Mouse (Mus musculus): ENCODE measurements at regions not wholly inside any gene's neighbourhood (a gene's known extent, or its start where the extent isn't known, plus 50 kb on each side); places are given as distances from the start of the nearest gene placed in this dataset.

DNA sequence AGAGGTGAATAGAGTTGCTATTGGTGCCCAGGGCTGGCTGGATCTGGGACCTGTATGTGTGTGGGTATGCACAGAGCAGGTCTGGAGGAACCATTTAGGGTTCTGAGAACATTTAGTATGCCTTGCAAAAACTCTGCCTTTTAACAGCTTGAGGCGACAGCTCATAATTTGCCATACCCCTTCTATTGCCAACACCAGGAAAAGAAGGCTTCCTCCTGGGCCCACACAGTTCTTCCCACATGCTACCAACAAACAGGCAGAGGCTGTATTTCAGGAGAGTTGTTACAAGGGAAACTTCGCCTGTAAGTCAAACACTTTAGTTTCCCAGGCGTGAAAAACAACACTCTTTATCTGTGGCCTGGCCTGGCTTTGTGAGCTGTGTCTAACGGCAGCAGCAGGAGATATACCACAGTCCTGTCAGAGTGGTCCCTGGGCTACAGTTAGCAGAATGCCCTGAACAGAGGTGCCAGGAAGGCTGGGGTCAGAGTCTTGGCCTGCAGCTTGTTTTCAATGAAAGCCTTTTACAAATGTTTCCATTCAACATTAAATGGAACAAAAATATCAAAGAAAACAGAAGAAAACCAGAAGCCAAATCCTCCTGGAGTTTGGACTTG is 225.4 kb downstream of the Dhx35 start:
- no peak for DNase-seq (ENCODE audit: low read depth)

DNA sequence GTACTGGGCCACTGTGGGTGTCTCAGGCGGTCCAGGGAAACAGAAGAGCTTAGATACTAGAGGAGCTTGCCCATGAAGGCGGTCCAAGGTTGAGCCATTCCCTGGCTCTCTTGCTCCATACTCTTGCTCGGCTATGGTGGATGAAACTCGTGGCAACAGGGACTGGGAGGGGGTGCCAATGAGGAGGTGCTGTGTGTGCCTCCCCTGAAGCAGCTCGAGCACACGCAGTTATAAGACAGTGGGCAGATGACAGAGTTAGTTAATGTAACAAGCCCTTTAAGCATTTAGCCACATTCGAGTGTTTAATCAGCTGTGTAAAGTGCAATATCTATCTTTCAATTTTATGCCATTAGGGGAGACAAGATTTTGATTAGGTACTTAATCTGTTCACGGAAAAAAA is 237.5 kb downstream of the Dhx35 start:
- DNase-seq (ENCODE audit: low read depth), result no peak

DNA sequence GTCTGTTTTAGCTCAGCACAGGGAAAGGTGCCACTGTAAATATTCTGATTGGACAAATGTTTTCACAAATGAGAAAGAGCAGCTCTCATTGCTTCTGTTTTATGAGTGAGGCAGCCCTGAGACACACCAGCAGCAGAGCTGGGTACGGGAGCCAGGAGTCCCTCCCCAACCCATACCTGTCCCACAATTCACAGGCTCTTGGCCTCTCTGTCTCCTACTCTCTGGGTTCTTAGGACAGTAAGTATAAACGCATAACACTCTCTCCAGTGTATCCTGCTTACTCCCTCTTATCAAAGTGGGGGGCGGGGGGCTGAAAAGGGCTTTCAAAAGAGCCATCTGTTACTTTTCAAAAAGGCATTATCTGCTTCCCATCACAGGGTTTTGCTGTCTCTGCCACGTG is 245.3 kb downstream of the Dhx35 start:
- no peak for DNase-seq (ENCODE audit: low read depth)

DNA sequence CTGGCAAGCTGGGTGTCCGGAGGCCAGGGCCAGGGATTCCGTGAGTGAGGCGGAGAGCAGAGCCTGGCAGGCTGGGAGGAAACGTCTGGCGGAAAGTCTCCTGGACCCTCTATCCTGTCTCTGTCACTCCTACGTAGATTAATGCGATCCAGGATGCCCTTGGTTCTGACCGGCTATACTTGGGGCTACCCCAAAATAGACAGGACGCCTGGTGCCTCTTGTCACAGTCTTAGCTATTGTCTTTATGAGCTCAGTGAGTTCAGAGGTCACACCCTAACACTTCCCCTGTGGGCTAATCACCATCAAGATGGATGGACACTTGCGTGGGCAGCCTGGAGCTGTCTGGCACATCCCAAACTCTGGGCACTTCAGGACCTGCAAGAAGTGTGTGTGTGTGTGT is 258.9 kb downstream of the Dhx35 start:
- DNase-seq (ENCODE audit: low read depth), result no peak

DNA sequence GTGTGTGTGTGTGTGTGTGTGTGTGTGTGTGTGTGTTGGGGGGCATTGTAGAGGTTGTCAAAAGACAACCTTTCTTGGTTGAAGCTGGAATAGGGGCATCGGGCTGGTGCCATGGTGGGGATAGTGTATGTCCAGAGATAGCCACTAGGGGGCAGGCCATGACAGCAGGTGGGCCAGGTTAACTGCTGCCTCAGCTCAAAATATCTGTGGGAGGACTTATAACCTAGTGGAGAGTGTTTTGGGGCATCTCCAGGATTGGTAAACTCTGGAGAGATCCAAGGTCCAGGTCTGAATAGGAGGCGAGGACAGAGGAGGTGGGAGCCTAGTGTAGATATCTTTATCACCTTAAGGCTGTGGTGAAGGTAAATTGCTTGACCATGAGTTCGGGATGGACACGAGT is 259.3 kb downstream of the Dhx35 start:
- peak; percentile 1 for DNase-seq (ENCODE audit: low read depth)

DNA sequence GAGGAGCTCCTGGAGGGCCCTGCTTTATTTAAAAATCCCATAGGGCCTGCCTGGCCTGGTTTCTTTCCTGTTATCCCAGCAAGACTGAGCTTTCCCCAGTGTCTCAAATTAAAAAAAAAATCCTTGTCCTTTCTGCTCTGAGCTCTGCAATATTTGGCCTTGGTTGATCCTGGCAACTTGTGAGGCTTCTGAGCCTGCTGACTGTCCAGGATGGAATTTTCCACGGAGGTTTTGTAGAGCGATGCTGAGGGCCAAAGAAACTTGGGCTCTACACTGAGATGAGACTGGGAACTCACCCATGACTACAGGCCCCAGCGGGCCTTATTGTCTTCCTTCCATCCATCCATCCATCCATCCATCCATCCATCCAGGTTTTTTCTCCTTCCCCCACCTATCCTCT is 259.8 kb downstream of the Dhx35 start:
- DNase-seq (ENCODE audit: low read depth), result no peak

DNA sequence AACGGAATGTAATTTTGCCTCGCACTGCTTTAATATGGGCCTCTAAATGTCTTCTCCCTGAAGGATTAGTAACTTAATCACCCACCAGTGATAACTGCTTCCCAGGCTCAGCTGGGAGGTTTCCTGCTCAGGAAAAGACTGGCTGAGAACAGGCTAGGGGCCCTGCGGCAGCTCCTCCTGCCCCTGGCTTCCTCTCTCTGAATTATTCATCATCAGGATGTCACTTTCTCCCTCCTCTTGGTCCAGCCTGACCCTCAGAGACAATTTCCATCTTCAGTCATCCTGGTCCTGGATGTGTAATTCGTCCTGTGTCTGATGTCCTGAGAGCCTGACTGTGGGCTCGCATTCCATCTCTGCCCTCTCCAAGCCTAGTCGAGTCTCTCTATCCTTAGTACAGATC is 261.2 kb downstream of the Dhx35 start:
- no peak for DNase-seq (ENCODE audit: low read depth)

DNA sequence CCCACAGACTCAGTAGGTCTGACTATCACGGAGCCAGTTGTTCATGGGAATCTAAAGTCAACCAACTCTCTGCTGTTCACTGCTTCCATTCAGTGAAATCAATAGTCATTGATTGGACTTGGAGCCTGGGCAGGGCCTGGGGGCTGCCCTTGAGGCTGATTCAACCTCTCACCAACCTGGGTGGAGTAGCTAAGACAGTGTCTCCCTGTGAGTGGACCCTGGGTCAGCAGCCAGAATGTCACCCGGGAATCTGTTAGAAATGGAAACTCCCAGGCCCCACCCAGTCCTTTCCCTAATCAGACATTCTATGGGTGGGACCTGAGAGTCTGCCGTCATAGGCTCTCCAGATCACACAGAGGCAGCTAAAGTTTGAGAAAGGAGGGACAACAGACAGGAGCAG is 262.4 kb downstream of the Dhx35 start:
- DNase-seq (ENCODE audit: low read depth), result no peak

DNA sequence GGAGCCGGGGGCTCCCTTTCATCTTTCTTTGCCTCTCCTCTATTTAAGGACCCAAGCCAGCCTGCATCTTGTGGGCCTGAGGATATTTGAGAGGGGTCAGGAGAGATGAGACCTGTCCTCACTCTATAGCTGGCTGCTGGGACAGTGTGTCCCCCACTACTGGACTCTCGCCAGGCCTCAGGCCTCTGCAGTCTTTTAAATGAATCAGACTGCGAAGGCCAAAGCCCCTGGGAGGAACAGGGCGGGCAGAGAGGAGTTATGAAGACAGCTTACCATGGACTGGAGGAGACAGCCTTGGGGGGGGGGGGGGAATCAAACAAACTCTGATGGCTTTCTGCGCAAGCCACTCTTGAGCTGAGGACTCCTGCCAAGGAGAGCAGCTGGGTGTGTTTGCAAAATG is 262.9 kb downstream of the Dhx35 start:
- no peak for DNase-seq (ENCODE audit: low read depth)

DNA sequence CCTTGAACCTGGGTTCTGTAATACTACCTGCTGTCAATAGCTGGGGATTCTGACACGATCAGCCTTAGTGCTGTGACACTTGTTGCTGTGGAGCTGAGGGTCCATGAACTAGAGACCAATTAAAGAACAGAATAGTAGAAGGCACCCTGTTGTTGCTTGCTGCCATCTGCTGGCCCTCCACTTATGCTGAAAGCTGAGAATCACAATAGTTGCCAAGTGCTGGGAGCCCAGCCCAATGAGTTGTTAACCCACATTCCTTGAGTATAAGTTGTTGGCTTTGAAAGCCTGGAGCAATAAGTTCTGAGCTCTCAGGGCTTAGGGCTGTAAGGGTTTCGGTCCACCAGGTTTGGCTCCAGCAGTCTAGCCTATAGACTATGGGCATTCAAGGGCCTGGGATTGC is 267.7 kb downstream of the Dhx35 start:
- no peak for DNase-seq (ENCODE audit: low read depth)

DNA sequence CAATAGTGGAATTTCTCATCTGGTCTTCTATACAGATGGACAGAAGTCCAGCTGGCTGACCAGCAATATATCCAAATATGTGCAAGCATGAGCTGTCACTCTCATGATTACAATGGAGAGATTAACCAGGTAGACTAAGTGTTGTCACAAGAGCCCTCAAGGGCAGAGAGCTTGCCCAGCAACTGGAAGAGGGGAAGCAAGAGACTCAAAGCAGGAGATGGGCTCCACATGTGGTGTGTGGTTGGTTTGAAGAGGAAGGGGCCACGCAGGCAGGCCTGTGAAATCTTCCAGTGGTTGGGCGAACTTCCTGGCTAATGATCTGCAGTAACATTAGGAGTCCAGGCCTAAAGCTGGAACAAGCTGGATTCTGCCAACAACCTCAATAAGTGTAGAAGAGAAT is 268.1 kb downstream of the Dhx35 start:
- DNase-seq (ENCODE audit: low read depth), result no peak

DNA sequence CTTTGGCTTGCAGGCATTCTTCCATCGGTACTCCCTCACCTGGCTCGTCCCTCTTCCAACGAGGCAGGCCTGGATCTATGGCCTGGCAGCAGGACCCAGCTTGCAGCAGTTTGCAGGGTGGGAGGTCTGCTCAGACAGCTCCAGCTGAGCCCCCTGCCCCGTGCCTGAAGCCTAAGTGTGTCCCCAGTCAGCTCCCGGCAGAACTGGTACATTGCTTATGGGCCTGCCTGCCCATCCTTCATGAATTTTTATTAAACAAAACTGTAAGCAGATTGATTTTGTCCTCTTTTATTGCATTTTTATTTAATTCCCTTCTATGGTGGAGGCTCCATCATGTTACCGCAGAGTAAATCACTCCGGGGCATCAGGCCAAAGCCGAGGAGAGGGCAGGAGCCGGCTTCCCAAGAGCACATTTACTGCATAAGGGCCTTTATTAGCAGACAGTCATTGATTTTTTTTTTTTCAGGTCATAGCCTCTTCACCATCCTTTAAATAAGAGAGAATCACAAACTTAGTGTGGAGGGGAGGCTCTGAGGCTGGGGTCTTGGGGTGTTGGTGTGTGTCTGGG is 269.9 kb downstream of the Dhx35 start:
- DNase-seq (ENCODE audit: low read depth), result no peak

DNA sequence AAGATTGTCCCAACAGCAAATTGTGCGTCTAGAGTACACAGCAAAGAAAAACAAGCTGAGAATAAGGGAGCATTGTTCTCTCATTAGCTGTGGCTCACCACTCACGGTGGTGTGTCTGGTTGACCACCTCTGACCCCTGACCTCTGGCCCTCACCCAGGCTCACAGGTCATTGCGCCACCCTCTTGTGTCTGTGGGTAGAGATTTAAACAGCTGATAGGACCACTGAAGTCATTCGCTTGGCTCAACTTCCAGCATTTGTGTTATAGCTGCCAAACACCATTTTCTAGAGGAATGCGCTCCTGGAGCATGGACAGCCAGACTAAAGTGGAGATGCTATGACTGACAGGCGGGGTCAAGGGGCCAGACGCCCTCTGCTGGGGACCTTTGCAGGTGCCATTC is 272.9 kb downstream of the Dhx35 start:
- DNase-seq (ENCODE audit: low read depth), result no peak

DNA sequence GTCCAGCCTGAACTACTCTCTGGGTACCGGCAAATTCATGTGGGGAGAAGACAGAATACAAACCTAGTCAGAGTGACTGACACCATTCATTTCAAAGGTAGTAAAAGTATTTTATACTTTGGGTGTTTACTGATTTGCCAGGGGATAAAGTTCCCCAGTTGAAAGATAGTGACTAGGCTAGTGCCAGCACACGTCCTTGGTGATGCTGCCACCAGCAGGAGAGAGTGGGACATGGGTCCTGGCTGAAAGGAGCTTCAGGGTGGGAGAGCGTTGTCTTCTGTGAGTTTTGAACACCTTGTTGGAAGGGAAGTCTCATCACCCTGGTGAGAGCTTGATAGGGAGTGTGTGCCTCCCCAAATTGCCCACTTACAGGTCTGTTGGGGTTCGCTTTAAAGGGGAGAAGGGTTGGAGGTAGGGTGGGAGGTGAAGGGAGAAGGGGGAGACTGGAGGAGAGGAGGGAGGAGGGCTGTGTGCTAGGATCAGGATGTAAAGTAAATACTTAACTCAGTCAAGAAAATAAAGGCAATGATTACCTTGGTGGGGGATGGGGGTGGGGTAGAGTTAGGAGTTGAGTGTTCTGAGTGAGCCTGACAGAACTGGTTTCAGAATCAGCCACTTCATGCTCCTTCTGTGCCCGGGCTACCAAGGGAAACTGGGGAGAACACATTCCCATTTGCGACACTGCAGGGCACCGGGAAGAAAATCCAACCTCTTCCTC is 273.9 kb downstream of the Dhx35 start:
- no peak for DNase-seq (ENCODE audit: low read depth)

DNA sequence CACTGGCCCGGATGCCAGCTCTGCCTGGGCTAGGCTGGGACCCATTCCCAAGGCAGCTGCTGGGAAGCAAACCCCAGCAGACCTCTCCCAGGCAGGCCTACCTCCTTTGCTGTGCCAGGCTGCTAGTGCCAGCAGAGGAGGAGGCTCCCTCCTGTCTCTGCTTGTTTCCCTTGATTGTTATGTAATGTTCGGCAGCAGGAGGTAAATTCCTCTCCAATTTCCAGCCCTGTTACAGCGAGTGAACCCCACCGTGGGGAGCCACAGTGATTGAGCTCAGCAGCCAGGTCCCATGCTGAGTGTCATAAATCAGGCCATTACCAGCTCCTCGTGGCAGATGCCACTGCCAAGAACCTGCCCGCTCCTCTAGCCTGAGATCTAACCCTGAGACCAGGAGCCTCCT is 274.6 kb downstream of the Dhx35 start:
- DNase-seq (ENCODE audit: low read depth), result no peak

DNA sequence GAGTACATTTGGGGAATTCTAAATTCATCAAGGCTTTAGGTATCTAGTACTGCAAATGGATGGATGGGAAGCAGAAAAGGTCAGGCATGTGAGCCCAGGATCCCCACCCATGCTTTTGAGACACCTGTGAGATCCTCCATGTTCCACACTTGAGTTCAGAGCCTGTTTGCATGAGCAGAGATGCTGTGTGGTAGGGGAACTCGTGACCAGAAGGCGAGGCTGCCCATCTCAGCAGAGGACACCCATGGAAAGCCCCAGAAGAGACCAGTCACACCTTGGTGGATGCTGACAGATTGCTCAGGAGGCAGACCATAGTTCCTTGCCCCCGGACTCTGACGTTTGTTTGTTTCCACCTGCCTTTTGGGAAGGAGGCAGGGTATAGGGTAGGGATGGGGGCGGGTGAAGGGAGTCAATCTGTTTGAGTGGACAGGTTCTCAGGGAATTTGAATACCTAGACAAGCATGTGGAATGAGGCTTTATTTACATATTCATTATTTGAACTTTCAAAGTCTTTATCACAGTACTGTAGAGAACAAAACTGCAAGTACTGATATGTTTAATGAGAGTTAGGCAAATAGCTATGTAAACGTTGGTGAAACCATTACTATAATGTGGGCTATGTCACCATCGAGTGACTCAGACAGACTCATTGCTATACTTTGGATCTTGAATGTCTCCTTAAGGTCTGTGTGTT is 278.5 kb downstream of the Dhx35 start:
- no peak for DNase-seq (ENCODE audit: low read depth)

DNA sequence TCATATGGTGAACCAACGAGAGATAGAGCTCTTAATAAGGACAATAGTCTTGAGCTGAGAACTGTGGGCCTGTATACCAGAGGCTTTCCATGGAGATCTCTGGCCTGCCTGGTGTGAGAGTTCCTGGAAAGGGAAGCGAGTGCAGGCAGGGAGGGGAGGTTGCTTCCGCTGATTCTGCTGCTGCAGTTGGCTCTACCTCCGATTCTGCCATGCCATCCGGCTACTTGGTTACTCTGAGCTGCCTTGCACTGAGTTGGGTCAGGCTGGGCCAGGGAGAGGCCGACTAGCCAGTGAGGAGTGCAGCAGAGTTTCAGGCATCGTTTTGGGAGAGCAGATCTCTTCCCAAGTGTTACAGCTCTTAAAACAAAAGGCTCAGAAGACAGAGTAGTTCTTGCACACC is 285.2 kb downstream of the Dhx35 start:
- DNase-seq (ENCODE audit: low read depth), result no peak

DNA sequence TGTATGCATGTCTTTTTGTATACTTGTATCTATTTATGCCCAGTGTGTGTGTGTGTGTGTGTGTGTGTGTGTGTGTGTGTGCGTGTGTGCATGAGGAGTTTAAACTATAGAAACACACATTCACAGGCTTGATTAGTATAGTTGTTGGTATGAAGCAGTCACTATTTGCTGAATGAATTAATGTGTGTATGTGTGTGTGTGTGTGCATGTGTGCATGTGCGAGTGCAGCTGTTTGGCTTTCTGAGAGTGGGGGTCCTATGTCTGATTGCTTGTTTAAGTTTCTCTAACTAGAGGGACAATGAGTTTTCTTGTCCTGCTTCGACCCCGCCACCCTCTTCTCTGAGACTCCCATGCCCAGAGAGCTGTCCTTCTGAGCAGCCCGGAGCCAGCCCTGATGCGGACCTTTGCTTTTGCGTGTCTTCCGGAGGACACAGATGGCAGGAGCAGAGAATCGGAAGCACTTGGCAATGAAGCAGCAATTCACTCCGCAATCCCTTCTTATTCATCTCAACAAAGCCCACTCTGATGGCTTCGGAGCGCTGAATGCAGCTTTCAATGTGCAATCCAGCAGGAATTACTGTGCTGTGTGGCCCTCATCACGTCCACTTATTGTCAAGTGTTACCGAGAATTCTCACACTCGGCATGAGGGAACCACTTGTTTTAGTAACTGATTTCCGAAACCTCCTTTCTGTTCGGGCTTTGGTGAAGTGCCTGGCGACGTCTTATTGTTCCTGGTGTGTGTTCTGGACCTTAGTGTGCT is 286.4 kb downstream of the Dhx35 start:
- DNase-seq (ENCODE audit: low read depth), result no peak

DNA sequence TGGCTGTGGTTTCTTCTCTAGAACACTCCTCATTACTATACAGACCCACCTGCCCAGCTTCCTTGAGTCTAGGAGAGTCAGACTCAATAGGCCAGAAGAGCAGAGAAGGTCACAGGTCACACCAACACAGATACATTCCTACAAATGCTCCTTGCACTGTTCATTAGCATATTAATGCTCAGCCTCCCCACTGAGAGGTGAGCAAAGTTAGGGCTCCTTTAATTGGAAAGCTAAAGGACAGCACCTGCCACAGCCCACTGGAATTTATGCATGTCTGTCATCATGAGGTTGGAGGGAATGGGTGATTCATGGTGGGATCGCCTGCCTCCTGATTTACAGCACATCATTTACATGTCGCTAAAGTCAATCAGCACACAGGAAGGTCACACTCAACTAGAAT is 292.2 kb downstream of the Dhx35 start:
- DNase-seq (ENCODE audit: low read depth), result no peak

DNA sequence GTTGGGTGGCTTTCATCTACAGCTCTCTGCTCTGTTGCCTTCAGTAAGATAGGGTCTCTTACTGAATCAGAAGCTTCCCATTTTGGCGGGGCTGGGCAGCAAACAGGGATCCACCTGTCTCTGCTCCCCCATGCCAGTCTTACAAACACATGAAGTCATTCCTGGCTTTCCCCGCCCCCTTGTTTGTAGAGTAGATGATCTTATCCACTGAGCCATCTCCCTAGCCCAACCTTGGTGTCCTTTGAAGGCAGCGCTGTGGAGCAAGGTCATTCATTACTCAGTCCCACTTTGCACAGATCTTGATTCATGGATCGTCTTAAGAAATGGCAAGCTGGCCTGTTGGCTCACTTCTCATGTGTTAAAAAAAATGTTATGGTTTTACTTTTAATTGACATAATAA is 293.6 kb downstream of the Dhx35 start:
- DNase-seq (ENCODE audit: low read depth), result no peak

DNA sequence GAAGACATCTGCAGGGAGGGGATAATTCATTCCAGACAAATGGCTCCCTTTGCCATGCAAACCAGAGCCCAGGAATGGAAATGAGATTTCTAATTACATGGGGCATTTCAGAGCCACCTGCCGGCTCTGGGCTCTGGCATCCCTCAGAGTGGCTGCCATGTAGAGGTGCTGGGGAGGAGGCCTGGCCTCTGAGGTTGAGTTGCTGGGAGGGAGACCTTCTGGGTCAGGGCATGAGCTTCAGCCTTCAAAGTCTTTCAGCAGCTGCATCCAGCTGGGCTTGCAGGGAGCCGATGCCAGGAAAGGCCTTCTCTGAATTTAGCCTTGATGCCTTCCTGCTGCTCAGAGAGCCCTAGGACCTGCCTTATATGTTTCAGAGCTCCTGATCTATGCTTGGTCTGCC is 302.1 kb downstream of the Dhx35 start:
- no peak for DNase-seq (ENCODE audit: low read depth)

DNA sequence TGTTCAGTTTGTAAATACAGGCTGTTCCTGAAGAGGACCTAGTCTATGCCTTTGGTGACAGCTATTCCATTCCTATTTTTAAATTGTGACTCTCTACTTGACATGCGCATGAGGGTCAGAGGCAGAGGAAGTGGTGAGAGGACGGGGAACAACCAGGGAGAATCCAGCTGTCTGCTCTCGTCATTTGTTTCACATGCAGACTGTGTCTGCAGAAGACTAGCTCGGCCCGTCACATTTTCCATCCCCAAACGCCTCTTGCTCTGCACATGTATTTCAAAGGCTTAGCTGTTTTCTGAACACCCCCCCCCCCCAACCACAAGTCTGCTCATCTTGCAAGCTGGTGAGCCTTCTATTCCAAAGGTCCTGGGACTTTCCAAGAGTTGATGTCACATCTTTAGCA is 339.4 kb downstream of the Dhx35 start:
- no peak for DNase-seq (ENCODE audit: low read depth)

DNA sequence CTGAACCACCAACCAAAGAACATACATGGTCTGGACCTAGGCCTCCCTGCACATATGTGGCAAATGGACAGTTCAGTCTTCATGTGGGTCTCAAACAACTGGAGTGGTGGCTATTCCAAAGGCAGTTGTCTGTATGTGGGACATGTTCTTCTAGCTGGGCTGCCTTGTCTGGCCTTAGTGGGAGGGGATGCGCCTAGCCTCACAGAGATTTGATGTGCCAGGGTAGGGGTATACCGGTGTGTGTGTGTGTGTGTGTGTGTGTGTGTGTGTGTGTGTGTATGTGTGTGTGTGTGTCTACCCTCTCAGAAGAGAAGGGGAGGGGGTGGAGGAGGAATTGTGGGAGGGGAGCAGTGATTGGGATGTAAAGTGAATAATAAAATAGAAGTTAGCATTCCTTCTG is 344.0 kb downstream of the Dhx35 start:
- DNase-seq (ENCODE audit: low read depth), result no peak

Measured in c-Kit-positive CD71-positive TER-119-negative erythroid progenitor cells, embryonic 14.5 days (primary cell).